Mouse (Mus musculus): ENCODE measurements at regions not wholly inside any gene's neighbourhood (a gene's known extent, or its start where the extent isn't known, plus 50 kb on each side); places are given as distances from the start of the nearest gene placed in this dataset.
A peak's percentile ranks its signal among the peaks of the same experiment; 100 is the strongest.

DNA sequence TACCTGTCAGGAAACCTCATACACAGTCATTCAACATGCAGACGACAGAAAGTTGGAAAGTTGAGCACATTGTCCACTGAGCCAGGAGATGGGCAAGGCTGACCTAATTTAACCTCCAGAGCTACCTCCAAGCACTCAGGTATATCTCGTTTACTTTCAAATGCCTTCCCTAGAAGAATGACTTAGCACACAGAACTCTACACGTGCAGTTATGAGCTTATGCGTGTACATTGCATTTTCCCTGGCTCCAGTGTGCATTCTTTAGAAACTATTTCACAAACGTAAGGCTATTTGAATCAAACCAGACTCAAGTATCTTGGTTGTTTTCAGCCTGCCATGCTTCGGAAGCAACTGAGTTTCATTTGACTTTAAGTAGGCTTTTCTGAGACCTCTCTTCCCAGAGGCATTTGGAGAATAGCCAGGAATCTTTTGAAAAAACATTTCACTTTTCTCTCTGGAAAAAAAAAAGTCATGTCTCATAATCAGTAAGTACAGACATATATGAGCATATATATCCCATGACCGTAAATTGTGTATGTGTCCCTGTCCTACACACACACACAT lies 336.8 kb upstream of the N6amt1 start:
- DNase-seq (ENCODE audit: extremely low spot score in 1 of 2, low spot score in 2 of 2): no peak
- intact Hi-C loops (cut with DNase I): no loop called here

GRCm38 (mm10) chr16:87001579-87001978 lies 352.4 kb upstream of the N6amt1 start:
- intact Hi-C loops (cut with DNase I): no loop called here
- no peak for DNase-seq (ENCODE audit: extremely low spot score in 1 of 2, low spot score in 2 of 2)

- no peak for DNase-seq (ENCODE audit: extremely low spot score in 1 of 2, low spot score in 2 of 2)
- intact Hi-C loops (cut with DNase I): no loop called here
These were observed 352.9 kb upstream of the N6amt1 start for GRCm38 (mm10) chr16:87001135-87001534.

GRCm38 (mm10) chr16:86971691-86972090 lies 382.3 kb upstream of the N6amt1 start:
- DNase-seq (ENCODE audit: extremely low spot score in 1 of 2, low spot score in 2 of 2): no peak
- intact Hi-C loops (cut with DNase I): no loop called here

DNA sequence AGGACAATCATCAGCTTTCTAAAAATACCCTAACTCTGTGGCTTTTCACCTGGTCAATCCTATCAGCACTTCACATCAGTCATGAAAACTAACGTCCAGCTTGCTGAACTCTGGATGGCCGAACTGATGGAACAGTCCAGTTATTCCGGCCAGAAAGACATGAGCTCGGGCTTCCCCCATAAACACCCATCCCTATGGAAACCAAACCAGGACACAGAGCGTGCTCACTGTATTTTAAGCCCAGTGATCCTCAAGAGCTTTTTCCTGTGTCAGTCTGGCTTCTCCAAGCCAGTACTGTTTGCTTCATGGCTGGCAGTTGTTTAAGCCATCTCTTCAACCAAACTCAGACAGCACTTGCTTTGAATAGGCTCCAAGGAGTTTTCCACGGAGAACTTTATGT lies 404.3 kb upstream of the N6amt1 start:
- DNase-seq (ENCODE audit: extremely low spot score in 1 of 2, low spot score in 2 of 2): no peak
- intact Hi-C loops (cut with DNase I): no loop called here

GRCm38 (mm10) chr16:86945531-86946144 lies 408.3 kb upstream of the N6amt1 start:
- no peak for DNase-seq (ENCODE audit: extremely low spot score in 1 of 2, low spot score in 2 of 2)
- intact Hi-C loops (cut with DNase I): no loop called here

DNA sequence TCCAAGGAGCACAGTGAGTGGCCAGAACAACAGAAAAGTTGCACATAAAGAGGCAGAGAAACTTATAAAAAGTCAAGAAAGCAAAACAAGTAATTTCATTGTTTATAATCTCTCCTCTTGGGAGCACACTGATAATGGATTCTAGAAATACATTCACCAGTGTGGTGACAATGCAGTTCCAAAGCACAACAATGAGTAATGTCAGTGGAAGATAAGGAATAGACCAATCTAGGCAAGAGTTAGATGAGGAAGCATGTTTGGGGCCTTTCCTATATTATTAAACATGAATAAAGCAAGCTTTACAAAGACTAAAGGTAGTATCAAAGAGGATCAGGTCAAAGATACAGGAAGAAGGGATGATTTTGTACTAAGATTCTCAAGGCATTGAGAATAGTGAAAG lies 408.9 kb upstream of the N6amt1 start:
- intact Hi-C loops (cut with DNase I): no loop called here
- no peak for DNase-seq (ENCODE audit: extremely low spot score in 1 of 2, low spot score in 2 of 2)

DNA sequence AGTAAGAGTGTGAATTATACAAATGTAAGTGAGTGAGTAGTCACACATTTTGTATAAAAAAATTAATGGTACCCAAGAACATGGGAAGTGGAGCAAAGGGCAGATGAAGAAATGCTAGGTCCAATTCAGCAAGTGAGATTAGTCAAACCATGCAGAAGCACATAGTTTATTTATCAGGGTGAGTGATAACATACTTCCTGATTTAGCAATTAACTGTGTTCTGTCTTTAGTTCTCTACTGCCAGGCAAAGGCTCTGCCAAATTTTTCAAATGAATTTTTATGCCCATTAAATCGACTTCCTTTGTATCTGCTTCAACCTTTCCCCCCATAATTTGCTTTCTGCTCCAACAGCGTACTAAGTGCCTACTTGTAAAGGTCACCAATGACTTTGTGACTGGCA lies 419.0 kb upstream of the N6amt1 start:
- DNase-seq (ENCODE audit: extremely low spot score in 1 of 2, low spot score in 2 of 2): no peak
- intact Hi-C loops (cut with DNase I): no loop called here

DNA sequence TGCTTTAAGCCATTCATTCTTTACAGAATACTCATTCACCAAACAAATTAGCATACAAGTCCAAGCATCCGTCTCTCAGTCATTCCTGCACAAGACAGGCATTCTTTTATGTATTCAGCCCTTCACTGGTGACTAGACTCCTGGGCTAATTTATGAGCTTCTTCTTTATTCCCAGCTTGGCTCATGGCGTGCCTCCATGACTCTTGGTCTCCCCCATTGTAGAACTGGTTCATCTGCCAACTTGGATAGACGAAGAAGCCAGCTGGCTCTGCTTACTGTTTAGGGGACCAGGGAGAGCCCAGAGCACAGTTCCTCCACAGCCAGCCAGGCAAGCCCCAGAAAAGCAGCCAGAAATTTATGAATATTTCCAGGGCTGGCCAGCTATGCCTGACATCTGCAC lies 421.2 kb upstream of the N6amt1 start:
- peak; percentile 13 to 16 for DNase-seq (ENCODE audit: extremely low spot score in 1 of 2, low spot score in 2 of 2)
- intact Hi-C loops (cut with DNase I): no loop called here

GRCm38 (mm10) chr16:86897967-86898710 lies 455.8 kb upstream of the N6amt1 start:
- no peak for DNase-seq (ENCODE audit: extremely low spot score in 1 of 2, low spot score in 2 of 2)
- intact Hi-C loops (cut with DNase I): no loop called here

DNA sequence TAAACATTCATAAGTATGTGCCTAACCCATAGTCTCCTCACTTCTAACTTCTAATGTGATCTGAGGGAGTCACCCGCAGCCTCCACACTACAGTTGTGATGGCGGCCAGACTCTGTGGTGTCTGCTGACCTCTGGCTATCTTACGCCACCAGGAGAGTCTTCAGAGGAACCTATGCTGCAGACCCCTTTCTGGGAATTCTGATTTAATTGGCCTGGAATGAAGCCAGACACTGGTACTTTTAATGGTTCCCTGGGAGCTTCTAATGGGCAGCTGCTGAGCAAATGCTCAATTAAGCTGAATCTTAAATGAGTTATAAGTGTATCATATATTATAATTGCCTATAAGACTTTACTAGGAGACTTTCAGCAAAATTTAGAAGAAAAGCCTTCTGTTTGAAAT lies 459.0 kb upstream of the N6amt1 start:
- DNase-seq (ENCODE audit: extremely low spot score in 1 of 2, low spot score in 2 of 2): no peak
- intact Hi-C loops (cut with DNase I): no loop called here

DNA sequence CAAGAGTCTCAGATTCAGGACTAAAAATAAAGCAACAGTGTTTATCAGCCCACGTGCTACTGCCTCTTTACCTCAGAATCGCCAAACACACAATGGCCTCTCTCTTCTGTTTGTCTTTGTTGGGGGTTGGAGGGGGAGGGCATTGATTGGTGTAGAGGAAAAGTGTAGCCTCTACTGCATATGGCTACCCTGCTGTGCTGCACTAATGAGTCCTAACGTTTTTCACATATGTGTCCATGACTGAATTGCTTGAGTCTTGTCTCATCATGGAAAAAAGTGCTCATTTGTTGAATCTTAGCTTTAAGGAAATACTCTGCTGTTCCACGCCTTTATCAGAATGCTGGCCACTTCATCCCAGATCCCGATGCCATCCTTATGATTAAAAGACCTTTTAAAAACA lies 459.7 kb upstream of the N6amt1 start:
- DNase-seq (ENCODE audit: extremely low spot score in 1 of 2, low spot score in 2 of 2): no peak
- intact Hi-C loops (cut with DNase I): no loop called here

DNA sequence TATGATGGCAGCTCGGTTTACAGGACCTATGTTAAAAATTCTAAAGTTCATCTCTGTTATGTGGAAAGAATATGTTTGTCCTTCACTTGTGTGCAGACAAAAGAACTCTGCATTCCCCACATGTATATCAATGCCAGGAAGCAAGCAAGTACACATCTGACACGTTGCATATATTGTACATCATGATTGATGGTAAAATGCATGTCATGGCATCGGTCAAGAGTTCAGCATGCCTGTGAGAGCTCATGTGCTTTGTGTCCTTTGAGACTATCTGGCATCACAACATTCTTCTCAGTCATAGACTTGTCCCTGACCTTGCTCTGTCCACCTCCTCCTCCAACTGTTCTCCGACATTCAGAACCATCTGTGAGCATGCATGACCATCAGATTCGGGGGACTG lies 465.6 kb upstream of the N6amt1 start:
- no peak for DNase-seq (ENCODE audit: extremely low spot score in 1 of 2, low spot score in 2 of 2)
- intact Hi-C loops (cut with DNase I): no loop called here

- intact Hi-C loops (cut with DNase I): no loop called here
- DNase-seq (ENCODE audit: extremely low spot score in 1 of 2, low spot score in 2 of 2): no peak
These were observed 466.4 kb upstream of the N6amt1 start for GRCm38 (mm10) chr16:86887605-86888004.

DNA sequence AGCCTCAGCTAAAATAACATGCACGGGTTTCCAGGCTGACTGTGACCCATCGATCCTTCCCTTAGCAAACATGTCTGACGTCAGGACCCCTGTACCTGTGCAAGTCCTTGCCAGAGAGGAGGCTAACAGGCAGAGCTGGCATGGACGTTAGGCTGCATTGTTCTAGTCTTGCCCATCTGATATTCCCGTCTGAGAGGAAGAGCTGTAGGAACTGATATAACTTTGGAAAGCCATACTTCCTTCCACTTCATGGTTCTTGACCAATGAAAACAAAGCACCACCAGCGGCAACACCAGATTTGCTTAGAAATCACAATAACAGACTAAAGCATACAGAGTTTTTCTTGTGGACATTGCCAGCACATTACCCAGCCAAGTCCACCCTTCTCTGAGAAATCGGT lies 470.1 kb upstream of the N6amt1 start:
- intact Hi-C loops (cut with DNase I): loop anchor here (2.0 to 5.0 kb wide), 4 partner anchors 237 to 1077 kb away; no protein-coding TSS in a partner anchor
- no peak for DNase-seq (ENCODE audit: extremely low spot score in 1 of 2, low spot score in 2 of 2)

DNA sequence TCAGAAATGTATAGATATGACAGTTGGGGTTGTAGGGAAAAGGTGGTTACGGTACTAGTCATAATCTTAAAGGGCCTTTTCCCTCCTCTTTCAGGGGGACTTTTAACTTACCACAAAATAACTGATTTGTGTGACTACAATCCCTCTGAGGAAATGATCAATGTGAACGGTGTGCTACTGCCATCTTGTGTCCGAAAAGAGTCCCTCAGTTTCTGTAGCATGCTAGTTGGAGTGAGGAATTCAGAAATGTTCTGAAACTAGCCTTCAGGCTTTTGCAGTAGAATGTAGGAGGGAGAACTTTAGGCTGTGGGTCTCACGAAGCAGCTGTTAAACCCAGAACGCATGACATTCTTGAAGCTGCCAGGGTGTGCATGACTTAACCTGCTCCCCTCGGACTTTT lies 471.5 kb upstream of the N6amt1 start:
- intact Hi-C loops (cut with DNase I): loop anchor here (2.0 to 5.0 kb wide), 4 partner anchors 235 to 1076 kb away; no protein-coding TSS in a partner anchor
- DNase-seq (ENCODE audit: extremely low spot score in 1 of 2, low spot score in 2 of 2): peak; percentile 35 to 47

- intact Hi-C loops (cut with DNase I): loop anchor here (5.0 kb wide), 3 partner anchors 234 to 464 kb away; no protein-coding TSS in a partner anchor
These were observed 472.4 kb upstream of the N6amt1 start for GRCm38 (mm10) chr16:86881583-86881982.

GRCm38 (mm10) chr16:86860828-86861227 lies 493.2 kb upstream of the N6amt1 start:
- intact Hi-C loops (cut with DNase I): no loop called here
- DNase-seq (ENCODE audit: extremely low spot score in 1 of 2, low spot score in 2 of 2): no peak

More at GRCm38 (mm10) chr16:86881583-86881982, 472.4 kb upstream of the N6amt1 start:
- no peak for DNase-seq (ENCODE audit: extremely low spot score in 1 of 2, low spot score in 2 of 2)

- intact Hi-C loops (cut with DNase I): no loop called here
- no peak for DNase-seq (ENCODE audit: extremely low spot score in 1 of 2, low spot score in 2 of 2)
These were observed 498.1 kb upstream of the N6amt1 start for GRCm38 (mm10) chr16:86855891-86856290.

GRCm38 (mm10) chr16:86855312-86855711 lies 498.7 kb upstream of the N6amt1 start:
- intact Hi-C loops (cut with DNase I): no loop called here
- DNase-seq (ENCODE audit: extremely low spot score in 1 of 2, low spot score in 2 of 2): no peak

Measured in left cerebral cortex, postnatal 10 days (tissue).